Mouse (Mus musculus) MEL (cell line): ENCODE data around the gene Prr14.

Experiments used
- EP300 ChIP-seq, 2 experiments: IDR thresholded peaks; 2 replicates each; pipeline ENCODE4 v1.6.1; 2011; ENCODE audit warnings: improper control_type of control experiment in 2 of 2, low read length in 2 of 2, low read depth in 1 of 2, mild to moderate bottlenecking in 1 of 2
- RAD21 ChIP-seq: IDR thresholded peaks from 2 replicates; pipeline ENCODE4 v1.6.1; 2011; ENCODE audit warnings: mild to moderate bottlenecking, low read depth, low read length, improper control_type of control experiment

DNA sequence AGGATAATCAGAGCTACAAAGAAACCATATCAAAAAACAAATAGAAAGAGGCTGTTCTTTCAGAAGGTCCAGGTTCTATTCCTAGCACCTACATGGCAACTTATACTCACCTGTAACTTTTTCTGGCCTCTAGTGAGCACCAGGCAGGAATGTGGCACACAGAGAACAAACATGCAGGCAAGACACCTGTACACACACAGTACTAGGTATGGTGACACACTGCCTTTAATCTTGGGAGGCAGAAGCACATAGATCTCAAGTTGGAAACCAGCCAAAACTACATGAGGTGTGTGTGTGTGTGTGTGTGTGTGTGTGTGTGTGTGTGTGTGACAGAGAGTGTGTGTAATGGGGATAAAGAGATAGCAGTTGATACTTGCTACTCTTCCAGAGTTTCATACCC lies 35.2 kb downstream of the Prr14 start:
- no peak for TF ChIP-seq RAD21
- peak in 1 of 2 experiments; percentile 17; a peak in 1 of 4 replicates for TF ChIP-seq EP300 (IDR thresholded peaks at IDR 0.05; ENCODE audit: low read depth in 1 of 2, low read length in 2 of 2)
